Mouse (Mus musculus) colon, adult 2 months (tissue): Measurements from ENCODE around the gene Spon2. TPM values are rescaled to one million over a fixed set of nuclear protein-coding genes. Genes with fewer than 3 reads are reported as not detected.

ENCODE experiments used
- polyA plus RNA-seq: library from polyadenylated mRNA; depleted of rRNA; stranded (reverse); fragments of >200 nt; gene quantifications from 2 replicates; pipeline ENCODE4 v1.2.3, GENCODE M21; 2012; rRNA removed

Spon2 gene
- polyA plus RNA-seq: 95.0 and 147 TPM in 2 replicates

DNA sequence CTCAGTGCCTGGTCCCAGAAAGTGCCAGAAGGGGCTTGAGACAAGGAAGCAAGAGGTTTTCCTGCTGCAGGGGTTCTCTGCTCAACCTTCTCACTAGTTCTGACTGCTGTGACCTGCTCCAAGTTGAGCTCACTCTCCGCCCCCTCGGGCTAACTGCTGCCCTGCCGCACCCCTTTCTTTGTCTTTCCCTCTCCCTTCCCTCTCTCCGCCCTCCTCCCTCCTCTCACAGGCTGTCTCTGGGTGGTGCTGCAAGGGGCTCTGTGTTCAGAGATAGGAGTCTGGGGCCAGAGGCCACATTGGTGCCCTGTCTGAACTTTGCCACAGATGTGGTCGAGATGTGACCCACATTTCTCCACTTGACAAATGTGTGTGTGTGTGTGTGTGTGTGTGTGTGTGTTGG is at the start of gene Spon2:
Gene Spon2 (minus strand): TSS at position 375 of the 400 bp plus-strand sequence.

Other genes starting within 250 kb of the Spon2 start
- 196 and 204 TPM in 2 replicates for gene Ywhah, start 199.6 kb downstream of the Spon2 start, polyA plus RNA-seq
- 50.2 and 57.7 TPM in 2 replicates for gene Slc5a1, start 114.2 kb downstream of the Spon2 start, polyA plus RNA-seq
- 452 and 468 TPM in 2 replicates for gene Ctbp1, start 56.5 kb upstream of the Spon2 start, polyA plus RNA-seq
- 125 and 130 TPM in 2 replicates for gene Maea, start 117.1 kb upstream of the Spon2 start, polyA plus RNA-seq
- 4.3 and 4.6 TPM in 2 replicates for gene Uvssa, start 160.1 kb upstream of the Spon2 start, polyA plus RNA-seq
- gene Nkx1-1, start 215.5 kb upstream of the Spon2 start, polyA plus RNA-seq: not detected in 2 replicates